Mouse (Mus musculus) lung, adult 18-20 months (tissue): ENCODE results near the gene Tagln.

Experiments used
- DNase-seq, 2 experiments: peaks; one replicate each; pipeline ENCODE4 v3.0.0; 2022; ENCODE audit warnings: mixed read lengths in 2 of 2

Gene Tagln

GRCm38 (mm10) chr9:45905811-45906237, 30.0 kb downstream of the Tagln start:
- peak in 1 of 2 experiments; percentile 26 for DNase-seq

GRCm38 (mm10) chr9:45905196-45905595, 30.7 kb downstream of the Tagln start:
- DNase-seq: no peak

- DNase-seq: no peak
Measured at GRCm38 (mm10) chr9:45893681-45894080, 42.2 kb downstream of the Tagln start.
